Mouse (Mus musculus) ZHBTc4 (cell line): ENCODE measurements around the gene Rere.
"Not testable (repeated sequence)": the region's sequence is repeated elsewhere in the genome, so short reads cannot be mapped to it uniquely, and the experiment has no call there.

ENCODE experiments used
- DNase-seq: peaks from one replicate; pipeline ENCODE4 v3.0.0-alpha.2; 2011; ENCODE audit warnings: low read depth, low spot score

The Rere gene

DNA sequence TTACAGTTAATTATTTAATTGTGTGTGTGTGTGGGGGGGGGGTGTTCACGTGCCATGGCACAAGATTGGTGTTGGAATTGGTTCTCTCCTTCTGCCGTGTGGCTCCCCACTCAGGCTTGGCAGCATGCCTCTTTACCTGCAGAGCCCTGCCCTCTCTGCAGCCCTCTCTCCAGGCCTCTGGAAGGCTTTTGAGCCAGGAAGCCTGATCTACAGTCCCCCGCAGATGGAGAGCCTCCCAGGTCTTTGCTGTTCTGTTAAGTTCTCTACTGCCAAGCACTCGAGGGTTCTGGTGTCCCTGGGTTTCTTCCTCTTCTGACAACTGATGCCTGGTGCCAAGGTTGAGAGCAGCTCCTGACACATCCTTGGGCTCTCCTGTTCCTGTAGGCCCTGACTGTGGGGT, 27.0 kb upstream of the Rere start:
- no peak for DNase-seq

DNA sequence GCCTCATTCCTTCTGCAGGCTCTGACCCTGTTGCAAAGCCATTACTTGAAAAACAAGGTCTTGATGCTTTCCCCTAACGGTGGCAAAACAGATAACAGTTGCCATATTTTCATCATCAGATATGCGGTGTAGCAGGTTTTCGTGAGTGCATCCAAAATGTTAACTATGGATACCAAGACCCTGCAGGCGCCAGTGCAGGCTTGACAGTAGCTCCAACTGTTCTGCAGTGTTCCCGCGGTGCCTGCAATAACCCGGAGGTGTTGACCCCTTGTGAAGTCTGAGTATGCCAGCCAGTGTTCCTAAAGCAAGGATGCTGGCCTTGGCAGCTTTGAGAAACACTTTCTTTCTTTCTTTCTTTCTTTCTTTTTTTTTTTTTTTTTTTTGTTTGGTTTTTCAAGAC, 26.3 kb upstream of the Rere start:
- peak; percentile 14 for DNase-seq

- DNase-seq, result peak; percentile 93
Observed at GRCm38 (mm10) chr4:150257252-150258204, 23.9 kb upstream of the Rere start.

- DNase-seq, result no peak
Observed at GRCm38 (mm10) chr4:150258388-150258787, 23.1 kb upstream of the Rere start.

- no peak for DNase-seq
Observed at GRCm38 (mm10) chr4:150259577-150259976, 21.9 kb upstream of the Rere start.

- DNase-seq, result peak; percentile 77
Observed at GRCm38 (mm10) chr4:150260111-150260510, 21.3 kb upstream of the Rere start.

- peak; percentile 96 for DNase-seq
Observed at GRCm38 (mm10) chr4:150260745-150261144, 20.7 kb upstream of the Rere start.

DNA sequence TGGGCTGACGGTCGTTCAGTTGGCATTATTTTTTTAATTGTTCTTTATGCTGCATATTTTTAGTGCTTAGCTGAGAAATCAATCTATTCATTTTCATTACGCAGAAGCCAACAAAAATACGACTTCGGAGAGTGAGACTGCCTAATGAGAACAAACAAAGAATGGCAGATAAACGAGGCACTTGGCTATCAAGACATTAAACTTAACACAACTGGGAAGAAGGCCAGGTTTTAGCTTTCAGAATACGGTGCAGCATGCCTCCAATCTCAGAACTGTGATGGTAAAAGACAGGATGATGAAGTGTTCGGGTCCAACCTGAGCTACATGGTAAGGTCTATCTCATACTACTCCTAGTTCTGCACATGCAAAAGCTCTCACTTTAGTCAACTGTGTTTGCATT, 19.1 kb upstream of the Rere start:
- DNase-seq, result no peak

GRCm38 (mm10) chr4:150264903-150265302, 16.5 kb upstream of the Rere start:
- DNase-seq, result peak; percentile 93

DNA sequence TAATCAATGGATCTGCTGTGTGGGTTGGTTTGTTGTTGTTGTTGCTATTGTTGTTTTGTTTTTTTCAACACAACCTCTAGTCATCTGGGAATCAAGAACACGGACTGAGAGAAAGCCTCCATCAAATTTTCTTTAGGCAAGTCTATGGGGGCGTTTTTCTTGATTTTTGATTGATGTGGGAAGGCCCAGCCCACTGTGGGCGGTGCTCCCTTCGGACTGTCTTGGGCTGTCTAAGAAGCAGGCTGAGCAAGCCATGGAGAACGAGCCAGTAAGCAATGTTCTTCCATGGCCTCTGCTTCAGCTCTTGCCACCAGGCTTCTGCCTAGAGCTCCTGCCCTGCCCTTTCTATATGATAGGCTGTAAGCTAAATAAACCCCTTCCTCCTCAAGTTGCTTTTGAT, 16.0 kb upstream of the Rere start:
- DNase-seq, result peak; percentile 87

- no peak for DNase-seq
Observed at GRCm38 (mm10) chr4:150266655-150267223, 14.7 kb upstream of the Rere start.

- peak; percentile 89 for DNase-seq
Observed at GRCm38 (mm10) chr4:150268674-150269653, 12.5 kb upstream of the Rere start.

DNA sequence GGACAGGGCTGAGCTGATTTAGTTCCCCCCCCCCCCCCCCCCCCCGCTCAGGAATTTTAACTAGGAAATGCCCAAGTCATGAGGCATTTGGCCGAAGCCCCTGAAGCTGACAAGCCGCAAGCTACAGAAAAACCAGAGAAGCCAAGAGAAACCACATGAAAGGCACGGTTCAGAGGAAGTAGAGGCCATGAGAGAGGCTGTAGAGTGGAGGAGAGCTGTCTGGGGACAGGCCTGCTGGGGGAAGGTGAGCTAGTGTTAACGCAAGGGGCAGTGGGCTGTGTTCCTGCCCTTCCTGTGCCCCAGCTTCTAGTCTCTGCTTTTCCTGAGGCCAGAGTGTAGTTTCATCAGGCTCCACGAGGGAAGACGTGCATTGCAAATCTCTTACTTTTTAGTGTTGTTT, 11.8 kb upstream of the Rere start:
- no peak for DNase-seq

- DNase-seq, result not testable (repeated sequence)
Observed at GRCm38 (mm10) chr4:150270718-150271117, 10.7 kb upstream of the Rere start.

- DNase-seq, result no peak
Observed at GRCm38 (mm10) chr4:150272725-150273124, 8.7 kb upstream of the Rere start.

DNA sequence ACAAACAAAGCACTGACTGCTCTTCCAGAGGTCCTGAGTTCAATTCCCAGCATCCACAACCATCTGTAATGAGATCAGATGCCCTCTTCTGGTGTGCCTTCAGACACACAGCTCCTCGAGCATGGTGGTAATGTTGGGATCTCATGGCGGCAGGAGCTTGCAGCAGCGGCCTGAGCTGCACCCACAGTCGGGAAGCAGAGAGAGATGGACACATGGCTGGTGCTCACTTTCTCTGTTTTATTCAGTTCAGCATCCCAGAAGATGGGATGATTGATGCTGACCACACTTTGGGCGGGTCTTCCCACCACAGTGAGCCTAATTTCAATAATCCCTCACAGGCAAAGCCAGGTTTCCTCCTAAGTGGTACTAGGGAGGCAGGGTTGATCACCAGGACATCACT, 5.9 kb upstream of the Rere start:
- no peak for DNase-seq

DNA sequence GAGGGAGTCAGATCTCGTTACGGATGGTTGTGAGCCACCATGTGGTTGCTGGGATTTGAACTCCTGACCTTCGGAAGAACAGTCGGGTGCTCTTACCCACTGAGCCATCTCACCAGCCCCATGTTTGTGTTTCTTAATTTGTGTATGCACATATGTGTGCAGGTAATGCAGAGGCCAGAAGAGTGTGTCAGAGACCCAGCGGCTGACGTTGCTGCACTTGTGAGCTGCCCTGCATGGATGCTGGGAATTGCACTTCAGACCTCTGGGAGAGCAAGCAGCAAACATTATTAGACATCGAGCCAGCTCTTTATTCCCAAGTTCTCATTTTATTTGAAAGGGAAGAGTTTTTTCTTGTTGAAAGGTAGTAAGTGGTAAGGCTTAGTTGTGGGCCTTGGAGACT, 2.1 kb upstream of the Rere start:
- DNase-seq, result not testable (repeated sequence)

DNA sequence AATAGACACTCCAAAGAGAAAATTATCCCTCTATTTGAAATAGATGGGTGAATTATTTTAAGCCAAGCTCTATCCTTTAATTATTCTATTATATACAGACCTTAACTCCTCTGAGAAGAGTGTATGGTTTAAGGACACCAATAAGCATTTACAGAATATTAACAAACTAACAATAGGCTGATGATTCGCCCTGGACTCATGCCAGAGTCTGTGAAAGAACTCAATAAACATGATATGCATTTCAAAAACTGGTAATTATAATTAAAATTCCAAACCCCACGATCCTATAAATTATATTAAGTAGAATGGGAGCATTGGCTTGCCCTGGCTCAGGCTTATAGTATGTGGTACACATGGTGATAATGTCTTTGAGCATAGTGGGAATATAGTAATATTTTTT, 1.4 kb upstream of the Rere start:
- DNase-seq, result no peak

GRCm38 (mm10) chr4:150280459-150280858, 987 bp upstream of the Rere start:
- DNase-seq, result no peak

GRCm38 (mm10) chr4:150281891-150282630, 615 bp downstream of the Rere start:
- peak; percentile 58 for DNase-seq
